25 mouse cellular contexts compared by ENCODE assay signal in genomic region chr9:36876787-36877186, GRCm38 (mm10). TPM values are rescaled to one million over a fixed set of nuclear protein-coding genes. Genes with fewer than 3 reads are reported as not detected.
DNase-seq lines count a peak whose midpoint lies in the region; ATAC-seq and TF ChIP-seq lines count a peak whose summit lies in the region.
"Had no signal": no experiment of that assay in that cellular context is flagged by ENCODE, and none has a peak within 500 bp of the region (broad histone marks: within the 10 kb centered on the region; RNA-seq: fewer than 3 reads in every experiment).

No protein-coding gene starts in this region.

- H3K4me3 ChIP-seq in layer of hippocampus, adult 2 months, result no peak overlapping the region
- H3K4me3 ChIP-seq in E14TG2a.4 (replicated peaks; ENCODE audit: low read length), result no peak overlapping the region
- no peak overlapping the region for H3K4me3 ChIP-seq in heart, embryonic 12.5 days
- H3K4me3 ChIP-seq: embryonic facial prominence, embryonic 15.5 days; erythroblast, embryonic 14.5 days; forebrain, embryonic 10.5 days; forebrain, embryonic 15.5 days; hindbrain, embryonic 12.5 days; intestine, embryonic 15.5 days had no signal

- H3K9ac ChIP-seq in heart, embryonic 12.5 days, result no peak overlapping the region
- H3K9ac ChIP-seq: embryonic facial prominence, embryonic 15.5 days; forebrain, embryonic 15.5 days; hindbrain, embryonic 12.5 days; intestine, embryonic 15.5 days had no signal

- ATAC-seq in heart, embryonic 12.5 days (ENCODE audit: insufficient number of reproducible peaks, low FRiP score), result no peak
- ATAC-seq: CD4-positive, CD25-positive, alpha-beta regulatory T cell, adult 4 months; forebrain, embryonic 15.5 days; intestine, embryonic 15.5 days had no signal

- no peak for DNase-seq in layer of hippocampus, adult 2 months (ENCODE audit: low spot score in 2 of 2)
- DNase-seq in layer of hippocampus, adult 18-20 months (ENCODE audit: low spot score in 2 of 2), result no peak
- DNase-seq in A20 (ENCODE audit: low read depth, low spot score) (peak; percentile 8), ZHBTc4 (ENCODE audit: low read depth, low spot score) (peak; percentile 36)
- DNase-seq in adrenal gland, postnatal 25 days, result no peak
- DNase-seq: adrenal gland, postnatal 10 days; B cell, adult 2 months; cerebellum, adult 18-20 months; cerebellum, adult 9-11 months; embryo, embryonic 11 days; gastrocnemius, postnatal 25 days; heart, adult 11 months; heart, postnatal 10 days; heart, postnatal 4 days; kidney, adult 18-20 months had no signal

- H3K4me1 ChIP-seq in E14TG2a.4 (replicated peaks; ENCODE audit: low read depth, low read length), result no peaks in the 10 kb centered on the region; the same call in 1 of the 2 replicates
- H3K4me1 ChIP-seq in heart, embryonic 12.5 days (replicated peaks), result no peaks in the 10 kb centered on the region; the same call in 1 of the 2 replicates
- H3K4me1 ChIP-seq: embryonic facial prominence, embryonic 15.5 days; intestine, embryonic 15.5 days had no signal

- no peaks in the 10 kb centered on the region for H3K9me3 ChIP-seq in E14TG2a.4 (ENCODE audit: low read length)
- no peaks in the 10 kb centered on the region for H3K9me3 ChIP-seq in heart, embryonic 12.5 days (replicated peaks)
- H3K9me3 ChIP-seq: embryonic facial prominence, embryonic 15.5 days; forebrain, embryonic 10.5 days; forebrain, embryonic 15.5 days; hindbrain, embryonic 12.5 days; intestine, embryonic 15.5 days had no signal

- H3K36me3 ChIP-seq in E14TG2a.4 (ENCODE audit: insufficient read depth, low read length), result no peaks in the 10 kb centered on the region
- no peaks in the 10 kb centered on the region for H3K36me3 ChIP-seq in heart, embryonic 12.5 days
- H3K36me3 ChIP-seq: embryonic facial prominence, embryonic 15.5 days; intestine, embryonic 15.5 days had no signal

- no peak overlapping the region for H3K4me2 ChIP-seq in heart, embryonic 12.5 days
- H3K4me2 ChIP-seq: embryonic facial prominence, embryonic 15.5 days; forebrain, embryonic 15.5 days; hindbrain, embryonic 12.5 days; intestine, embryonic 15.5 days had no signal

- H3K27ac ChIP-seq in layer of hippocampus, adult 2 months, result no peak overlapping the region
- no peak overlapping the region for H3K27ac ChIP-seq in heart, embryonic 12.5 days (ENCODE audit: poor library complexity, severe bottlenecking)
- H3K27ac ChIP-seq: embryonic facial prominence, embryonic 15.5 days; forebrain, embryonic 10.5 days; forebrain, embryonic 15.5 days; hindbrain, embryonic 12.5 days; intestine, embryonic 15.5 days had no signal

- no peaks in the 10 kb centered on the region for H3K27me3 ChIP-seq in E14TG2a.4 (ENCODE audit: insufficient read depth, low read length)
- no peaks in the 10 kb centered on the region for H3K27me3 ChIP-seq in heart, embryonic 12.5 days (replicated peaks)
- H3K27me3 ChIP-seq: embryonic facial prominence, embryonic 15.5 days; forebrain, embryonic 15.5 days; hindbrain, embryonic 12.5 days; intestine, embryonic 15.5 days had no signal

- peak; percentile 61 for TF ChIP-seq CTCF in layer of hippocampus, adult 2 months (conservative IDR thresholded peaks at IDR 0.05)
- peak; percentile 18; the same call in 1 of the 2 replicates for TF ChIP-seq CTCF in E14TG2a.4 (conservative IDR thresholded peaks at IDR 0.05; ENCODE audit: low read length)

RNA-seq across cellular contexts. Expression of gene Fez1, which starts 55.1 kb away (rescaled TPM):
- total RNA-seq in layer of hippocampus, adult 2 months (2021), result 100 to 1,000 TPM; 274 to 276 TPM
- 100 to 1,000 TPM; 274 to 280 TPM for total RNA-seq in layer of hippocampus, adult 18-20 months (2021)
- total RNA-seq in adrenal gland, postnatal 25 days (2021), result 4.0 and 4.7 TPM in 2 replicates
- polyA plus RNA-seq in heart, embryonic 12.5 days (2016; fragmentation: Nextera tagmentation; extraction: Ambion mirVana), result 1.5 and 2.0 TPM in 2 replicates
- total RNA-seq: common myeloid progenitor, adult 5-6 weeks had no signal
- polyA plus RNA-seq: erythroblast, embryonic 14.5 days had no signal

Comparison
In these comparisons a context has a peak if more than half of its experiments do, and no peak if none do; other contexts are left out.
1. DNase-seq: peak in A20 (single experiment) and ZHBTc4 (single experiment); none in layer of hippocampus, adult 2 months (0 of 2), layer of hippocampus, adult 18-20 months (0 of 2) and adrenal gland, postnatal 25 days (single experiment).
2. RNA of gene Fez1, which starts 55.1 kb away (total RNA-seq): 274 to 280 TPM in layer of hippocampus, adult 18-20 months and 274 to 276 TPM in layer of hippocampus, adult 2 months; 4.0 to 4.7 TPM in adrenal gland, postnatal 25 days; every median in the first group is over 10 times any median in the second.